Mouse (Mus musculus) olfactory bulb, adult 2 months (tissue): ENCODE measurements around the gene Eif4b. TPM values are rescaled to one million over a fixed set of nuclear protein-coding genes. Genes with fewer than 3 reads are reported as not detected.

Source experiments
- H3K27ac ChIP-seq: fragments of 200-500 bp; 2 replicates; pipeline ENCODE4 v1.5.1; 2012; ENCODE audit warnings: low read depth, low read length; ENCODE audit not compliant: insufficient read depth
- H3K4me1 ChIP-seq: fragments of 200-500 bp; 2 replicates; pipeline ENCODE4 v1.6.1; 2012; ENCODE audit warnings: low read length; ENCODE audit not compliant: control insufficient read depth, insufficient read depth
- H3K4me3 ChIP-seq: fragments of 200-500 bp; 2 replicates; pipeline ENCODE4 v1.5.1; 2012; ENCODE audit warnings: mild to moderate bottlenecking, low read depth, low read length, moderate library complexity; ENCODE audit not compliant: insufficient read depth
- CTCF ChIP-seq: fragments of 200-500 bp; IDR thresholded peaks from 2 replicates; pipeline ENCODE4 v1.5.1; 2012; ENCODE audit warnings: low read depth, mild to moderate bottlenecking, low read length, moderate library complexity; ENCODE audit not compliant: insufficient read depth
- POLR2A ChIP-seq: fragments of 200-500 bp; IDR thresholded peaks from 2 replicates; pipeline ENCODE4 v1.6.1; 2012; ENCODE audit warnings: mild to moderate bottlenecking, low read depth, low read length, moderate library complexity; ENCODE audit not compliant: insufficient read depth
- WGBS: fragments of 180-500 bp; shearing (Covaris S2); methylation state at CpG from one replicate; pipeline ENCODE4 v1.1.7; 2018; 5-methylcytosine and 5-hydroxymethylcytosine counted together
- polyA plus RNA-seq: library from polyadenylated mRNA; stranded (reverse); fragments of >200 nt; gene quantifications from 2 replicates; pipeline ENCODE4 v1.2.4, GENCODE M21; 2012; ENCODE audit warnings: low replicate concordance; ENCODE audit not compliant: missing spikeins, insufficient read depth, insufficient read length

Gene Eif4b
- polyA plus RNA-seq, 1 experiment: 618 TPM

GRCm38 (mm10) chr15:102105764-102106730, 32.5 kb downstream of the Eif4b start:
- H3K27ac ChIP-seq: no peak overlapping the region
- H3K4me3 ChIP-seq: no peak overlapping the region
- H3K4me1 ChIP-seq: peaks cover 67% of the 10 kb centered on the region
- WGBS: 50% methylated on average over 18 of the region's 18 CpGs
- TF ChIP-seq POLR2A: no peak
- no peak for TF ChIP-seq CTCF

- Histone ChIP-seq H3K4me3 (no peak overlapping the region), H3K4me1 (peaks cover 60% of the 10 kb centered on the region), H3K27ac (no peak overlapping the region)
- TF ChIP-seq POLR2A (no peak), CTCF (no peak)
- WGBS: 25% methylated on average over 38 of the region's 38 CpGs
Measured at GRCm38 (mm10) chr15:102106754-102107456, 33.3 kb downstream of the Eif4b start.

- H3K27ac ChIP-seq: no peak overlapping the region
Measured at GRCm38 (mm10) chr15:102107689-102108573, 34.4 kb downstream of the Eif4b start.

DNA sequence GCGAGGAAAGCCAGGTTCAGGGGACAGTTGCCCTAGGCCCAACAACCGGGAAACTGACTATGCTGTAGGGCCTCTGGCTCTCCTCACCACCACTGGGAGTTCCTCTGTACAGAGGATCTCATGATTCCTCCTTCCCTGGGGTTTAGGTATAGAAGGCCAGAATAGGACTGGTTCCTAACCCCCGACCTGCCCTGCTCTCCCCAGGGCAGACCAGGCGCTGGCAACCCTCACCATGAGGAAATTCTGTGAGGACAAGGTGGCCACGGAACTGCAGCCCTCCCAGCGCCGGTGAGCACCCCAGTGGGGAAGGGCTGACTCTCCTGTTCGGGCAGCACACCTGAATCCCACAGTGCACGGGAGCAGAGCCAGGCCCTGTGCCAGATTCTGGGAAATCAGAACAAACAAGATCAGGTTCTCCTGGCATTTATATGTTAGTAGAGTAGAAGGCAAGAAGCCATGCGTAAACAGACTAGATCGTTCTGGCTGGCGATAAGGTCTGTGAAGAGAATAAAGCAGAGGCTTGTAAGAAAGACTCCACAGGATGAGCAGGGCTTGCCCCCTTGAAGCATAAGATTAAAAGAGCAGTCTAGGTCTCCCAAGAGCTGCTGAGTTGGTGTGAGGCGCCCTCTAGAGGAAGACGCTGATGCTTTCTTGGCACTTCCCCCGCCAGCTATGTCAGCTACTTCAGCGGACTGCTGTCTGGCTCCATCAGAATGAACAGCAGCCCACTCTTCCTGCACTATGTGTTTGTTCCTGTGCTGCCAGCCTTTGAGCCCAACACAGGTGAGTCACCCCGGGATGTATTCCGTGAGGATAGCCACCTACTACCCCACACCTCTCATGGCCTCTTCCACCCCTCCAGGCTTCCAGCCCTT, 35.3 kb downstream of the Eif4b start:
- H3K4me3 ChIP-seq: no peak overlapping the region
- 40% methylated on average over 18 of the region's 18 CpGs for WGBS
- H3K4me1 ChIP-seq: peaks cover 40% of the 10 kb centered on the region
- H3K27ac ChIP-seq: no peak overlapping the region
- TF ChIP-seq POLR2A (no peak), CTCF (peak; percentile 13; the same call in 1 of the 2 replicates)

More at GRCm38 (mm10) chr15:102107689-102108573, 34.4 kb downstream of the Eif4b start:
- H3K4me1 ChIP-seq: peaks cover 49% of the 10 kb centered on the region
- TF ChIP-seq POLR2A: no peak
- no peak for TF ChIP-seq CTCF
- H3K4me3 ChIP-seq: no peak overlapping the region
- 27% methylated on average over 13 of the region's 13 CpGs for WGBS

GRCm38 (mm10) chr15:102110271-102110670, 36.7 kb downstream of the Eif4b start:
- H3K4me3 ChIP-seq: no peak overlapping the region
- no peak overlapping the region for H3K27ac ChIP-seq
- TF ChIP-seq POLR2A: no peak
- TF ChIP-seq CTCF: no peak
- WGBS: 94% methylated on average over 7 of the region's 7 CpGs
- H3K4me1 ChIP-seq: peaks cover 32% of the 10 kb centered on the region

GRCm38 (mm10) chr15:102110701-102111494, 37.3 kb downstream of the Eif4b start:
- TF ChIP-seq POLR2A (no peak), CTCF (no peak)
- H3K27ac ChIP-seq: no peak overlapping the region
- H3K4me3 ChIP-seq: no peak overlapping the region
- peaks cover 31% of the 10 kb centered on the region for H3K4me1 ChIP-seq
- 86% methylated on average over 29 of the region's 29 CpGs for WGBS

- no peak overlapping the region for H3K4me3 ChIP-seq
- H3K27ac ChIP-seq: no peak overlapping the region
- 62% methylated on average over 11 of the region's 11 CpGs for WGBS
- TF ChIP-seq CTCF (no peak), POLR2A (no peak)
- H3K4me1 ChIP-seq: peaks cover 32% of the 10 kb centered on the region
Measured at GRCm38 (mm10) chr15:102111495-102111829, 37.9 kb downstream of the Eif4b start.
